Mouse (Mus musculus): ENCODE results near the gene Spsb4.
"Not testable (repeated sequence)": the region's sequence is repeated elsewhere in the genome, so short reads cannot be mapped to it uniquely, and the experiment has no call there.

Spsb4 gene

DNA sequence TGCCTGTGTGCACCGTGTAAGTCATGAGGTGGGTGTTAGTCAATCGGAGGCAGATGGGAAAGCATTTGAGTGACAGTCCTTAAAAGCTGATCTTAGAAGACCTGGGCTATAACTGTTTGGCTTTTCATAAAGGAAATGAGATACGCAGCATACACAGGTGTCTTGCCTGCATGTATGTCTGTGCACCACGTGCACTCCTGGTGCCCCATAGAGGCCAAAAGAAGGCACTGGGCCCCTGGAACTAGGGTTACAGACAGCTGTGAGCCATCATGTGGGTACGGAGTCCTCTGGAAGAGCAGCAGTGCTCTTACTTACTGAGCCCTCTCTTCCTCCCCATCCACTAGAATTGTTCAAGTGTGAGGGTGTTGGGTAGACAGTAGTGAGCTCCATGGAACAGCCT is 70.1 kb downstream of the Spsb4 start:
- no peak for DNase-seq (ENCODE audit: low read depth)

DNA sequence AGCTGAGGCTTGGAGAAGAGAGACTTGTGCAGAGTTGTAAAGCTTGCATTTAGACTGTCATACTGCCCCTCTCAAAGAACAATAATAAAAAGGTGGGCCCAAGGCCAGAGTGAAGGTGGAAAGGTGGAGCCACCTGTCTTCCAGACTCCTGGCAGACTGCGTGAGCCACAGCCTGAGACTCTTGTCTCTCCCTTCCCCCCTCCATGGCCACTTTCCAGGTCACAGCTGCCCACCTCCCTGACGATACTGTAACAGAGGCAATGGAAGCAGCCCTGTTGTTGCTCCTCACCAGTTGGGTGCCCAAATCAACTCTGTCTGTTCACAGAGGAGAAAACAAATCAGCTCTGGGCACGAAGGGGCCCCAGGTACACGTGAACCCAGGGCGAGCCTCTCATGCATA is 71.5 kb downstream of the Spsb4 start:
- no peak for DNase-seq (ENCODE audit: low read depth)

DNA sequence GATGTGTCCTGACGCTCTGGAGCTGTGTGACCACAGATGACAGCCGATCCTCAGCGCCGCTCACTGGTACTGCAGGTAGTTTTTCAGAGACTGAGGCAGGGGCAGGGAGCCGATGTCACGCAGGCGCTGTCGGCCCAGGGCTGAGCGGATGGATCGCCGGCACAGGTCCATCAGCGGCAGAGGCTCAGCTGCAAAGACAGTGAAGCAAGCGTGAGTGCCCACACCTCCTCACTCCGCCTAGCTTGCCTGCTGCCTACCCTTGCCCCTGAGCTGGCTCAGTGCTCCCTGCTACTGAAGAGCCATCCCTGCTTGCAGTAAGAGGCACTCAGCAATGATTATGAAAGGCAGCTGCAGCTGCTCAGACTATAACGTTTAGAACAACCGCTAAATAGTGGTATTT is 74.1 kb downstream of the Spsb4 start:
- no peak for DNase-seq (ENCODE audit: low read depth)

DNA sequence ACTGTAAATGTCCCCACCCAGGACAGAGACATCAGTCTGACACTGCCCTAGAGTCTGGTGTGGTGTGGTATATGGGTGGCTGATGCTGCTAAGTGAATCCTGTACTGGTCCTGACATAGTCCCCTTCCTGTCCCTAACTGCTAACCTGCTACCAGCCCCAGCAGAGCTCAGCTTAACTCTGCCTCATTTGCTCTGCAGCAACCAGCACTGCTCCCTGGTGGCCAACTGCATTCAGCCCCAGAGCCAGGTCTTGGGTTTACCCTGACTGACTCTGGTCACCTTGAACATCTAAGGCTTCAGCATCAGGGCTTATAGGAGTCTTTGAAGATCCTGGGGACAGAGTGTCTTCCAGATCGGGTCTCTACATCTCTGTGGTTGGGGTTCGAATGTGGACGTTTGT is 75.7 kb downstream of the Spsb4 start:
- no peak for DNase-seq (ENCODE audit: low read depth)

DNA sequence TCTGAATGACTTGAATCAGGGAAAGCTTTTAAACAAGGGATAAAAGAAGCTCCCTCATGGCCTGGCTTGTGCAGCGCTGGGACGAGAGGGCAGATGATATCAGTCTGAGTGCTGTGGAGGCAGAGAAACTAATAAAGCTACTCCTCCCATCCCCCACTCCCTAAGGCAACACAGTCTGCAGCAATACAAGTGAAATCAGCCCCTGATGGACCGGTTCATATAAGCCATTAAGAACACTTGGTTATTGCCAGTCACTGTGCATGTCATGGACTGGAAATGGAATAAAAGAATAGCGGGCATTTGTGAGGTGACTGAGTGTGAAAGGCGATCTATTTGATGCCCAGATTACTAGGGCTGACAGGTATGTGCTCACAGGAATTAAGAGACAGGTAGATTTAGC is 79.8 kb downstream of the Spsb4 start:
- no peak for DNase-seq (ENCODE audit: low read depth)

DNA sequence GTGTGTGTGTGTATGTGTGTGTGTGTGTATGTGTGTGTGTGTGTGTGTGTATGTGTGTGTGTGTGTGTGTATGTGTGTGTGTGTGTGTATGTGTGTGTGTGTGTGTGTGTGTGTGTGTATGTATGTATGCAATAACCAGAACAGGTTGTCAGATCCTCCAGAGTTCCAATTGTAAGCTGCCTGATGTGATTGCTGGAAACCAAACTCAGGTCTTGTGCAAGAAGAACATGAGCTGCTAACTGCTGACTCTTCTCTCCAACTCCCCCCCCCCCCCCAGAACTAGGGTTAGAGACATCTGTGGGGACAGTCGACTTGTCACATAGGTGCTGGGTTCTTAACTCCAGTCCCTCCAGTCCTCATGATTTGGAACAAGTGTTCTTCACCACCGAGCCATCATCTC is 82.2 kb downstream of the Spsb4 start:
- DNase-seq (ENCODE audit: low read depth), result not testable (repeated sequence)

DNA sequence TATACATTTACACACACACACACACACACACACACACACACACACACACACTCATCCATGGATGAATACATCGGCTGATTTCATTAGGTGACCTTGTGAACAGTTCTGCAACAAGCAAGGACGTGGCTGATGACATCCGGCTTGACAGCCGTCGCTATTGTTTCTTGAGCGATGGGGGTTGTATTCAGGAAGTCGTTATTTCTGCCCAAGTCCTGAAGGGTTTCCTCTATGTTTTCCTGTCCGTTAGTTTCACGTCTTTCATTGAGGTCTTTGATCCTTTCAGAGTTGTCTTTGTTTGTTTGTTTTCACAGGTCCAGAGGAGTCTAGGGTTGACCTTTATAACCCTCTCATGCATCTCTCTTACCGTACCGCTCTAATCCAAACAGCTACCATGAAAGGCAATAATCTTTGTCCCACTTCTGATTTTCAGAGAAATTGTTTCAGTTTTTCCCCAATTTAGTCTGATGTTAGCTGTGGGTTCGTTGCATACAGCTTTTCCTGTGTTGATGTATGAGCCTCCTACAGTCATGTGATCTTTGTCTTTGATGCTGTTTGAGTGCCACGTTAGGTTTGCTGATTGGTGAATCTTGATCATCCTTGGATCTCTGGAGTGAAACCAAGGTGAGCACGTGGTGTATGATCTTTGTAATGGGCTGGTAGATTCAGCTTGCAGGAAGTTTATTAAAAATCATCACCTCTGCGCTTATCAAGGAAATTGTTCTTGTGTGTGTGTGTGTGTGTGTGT is 82.9 kb downstream of the Spsb4 start:
- no peak for DNase-seq (ENCODE audit: low read depth)

DNA sequence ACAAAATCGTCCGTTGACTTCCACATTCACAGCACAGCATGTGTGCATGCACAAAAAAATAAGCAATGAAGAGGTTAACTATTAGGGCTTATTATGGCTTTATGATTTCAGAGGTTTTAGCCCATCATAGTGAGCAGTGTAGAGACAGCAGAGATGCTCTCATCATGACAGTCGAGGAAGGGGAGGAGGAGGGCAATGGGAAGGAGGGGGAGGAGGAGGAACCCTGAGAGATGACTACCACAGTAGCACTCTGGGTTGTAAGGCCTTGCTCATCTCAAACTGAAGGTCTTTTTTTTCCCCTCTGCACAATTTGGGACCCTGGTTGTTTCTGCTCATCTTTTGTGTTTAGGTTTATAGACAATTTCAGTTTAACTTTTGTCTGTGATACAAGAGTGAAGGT is 83.8 kb downstream of the Spsb4 start:
- DNase-seq (ENCODE audit: low read depth), result no peak

DNA sequence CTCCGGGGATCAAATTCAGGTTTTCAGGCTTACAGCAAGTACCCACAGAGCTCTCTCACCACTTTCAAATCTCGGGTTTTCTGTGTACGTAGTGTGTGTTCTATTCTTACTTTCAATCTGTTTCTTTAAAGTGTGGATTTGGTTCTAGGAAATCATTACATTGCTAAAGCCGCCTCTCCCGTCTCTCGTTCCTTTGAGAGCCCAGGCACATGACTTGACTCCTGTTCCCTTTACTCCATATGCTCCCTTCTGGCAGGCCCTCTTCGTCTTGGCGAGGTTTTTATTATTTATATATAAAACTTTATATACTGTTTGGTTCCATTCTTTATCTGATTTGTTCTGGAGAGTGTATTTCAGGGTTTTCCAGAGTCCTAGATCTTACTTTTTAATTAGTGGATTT is 85.9 kb downstream of the Spsb4 start:
- DNase-seq (ENCODE audit: low read depth), result no peak

DNA sequence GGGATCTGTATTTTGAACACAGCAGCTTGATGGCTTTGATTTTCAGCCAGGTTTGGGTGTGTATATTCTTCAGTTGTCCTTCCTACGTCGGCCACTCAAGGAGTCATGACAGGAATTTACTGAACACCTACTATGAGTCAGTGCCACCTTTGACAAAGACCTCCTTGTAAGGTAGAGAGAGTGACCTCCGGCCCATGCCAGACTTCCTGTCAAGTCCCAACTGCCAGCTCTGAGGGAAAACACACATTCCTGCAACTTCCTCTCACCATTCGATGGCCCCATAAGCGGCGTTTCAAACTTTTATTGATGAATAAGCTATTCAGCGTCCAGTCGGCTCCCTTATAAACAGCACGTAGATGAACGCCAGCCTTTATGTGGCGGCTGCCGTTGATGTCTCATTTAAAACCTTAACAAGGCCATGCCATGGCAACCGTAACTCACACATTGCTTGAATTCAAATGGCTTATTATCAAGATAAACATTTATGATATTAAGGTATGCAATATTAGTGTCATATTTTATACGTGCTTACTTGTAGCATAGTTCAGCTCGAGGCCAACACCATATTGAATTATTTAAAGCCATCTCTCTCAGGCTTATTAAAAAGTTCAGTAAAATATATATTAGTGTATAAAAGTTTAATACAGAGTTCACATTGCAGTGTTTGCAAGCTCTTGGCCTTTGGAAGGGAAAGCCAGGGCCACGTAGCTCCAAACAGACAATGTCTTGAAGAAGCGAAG is 94.9 kb downstream of the Spsb4 start:
- no peak for DNase-seq (ENCODE audit: low read depth)

DNA sequence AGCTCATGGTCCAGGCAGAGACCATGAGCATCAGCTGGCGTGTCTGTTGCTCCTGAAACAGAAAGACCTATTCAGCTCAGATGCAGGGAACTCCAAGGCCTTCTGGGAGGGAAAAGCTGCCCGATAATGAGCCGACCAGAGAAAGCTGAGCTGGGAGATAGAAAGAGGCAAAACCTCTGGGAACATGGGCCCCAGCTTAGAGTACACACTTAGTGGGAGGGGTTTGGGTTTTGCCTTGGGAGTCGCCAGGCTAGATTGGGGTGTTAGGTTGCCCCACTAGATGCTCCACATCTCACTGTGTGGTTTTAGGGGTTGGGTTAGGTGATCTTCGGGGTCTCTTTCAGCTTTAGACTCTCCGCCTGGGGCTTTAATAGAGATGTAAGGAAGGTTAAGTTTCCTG is 95.5 kb downstream of the Spsb4 start:
- no peak for DNase-seq (ENCODE audit: low read depth)

DNA sequence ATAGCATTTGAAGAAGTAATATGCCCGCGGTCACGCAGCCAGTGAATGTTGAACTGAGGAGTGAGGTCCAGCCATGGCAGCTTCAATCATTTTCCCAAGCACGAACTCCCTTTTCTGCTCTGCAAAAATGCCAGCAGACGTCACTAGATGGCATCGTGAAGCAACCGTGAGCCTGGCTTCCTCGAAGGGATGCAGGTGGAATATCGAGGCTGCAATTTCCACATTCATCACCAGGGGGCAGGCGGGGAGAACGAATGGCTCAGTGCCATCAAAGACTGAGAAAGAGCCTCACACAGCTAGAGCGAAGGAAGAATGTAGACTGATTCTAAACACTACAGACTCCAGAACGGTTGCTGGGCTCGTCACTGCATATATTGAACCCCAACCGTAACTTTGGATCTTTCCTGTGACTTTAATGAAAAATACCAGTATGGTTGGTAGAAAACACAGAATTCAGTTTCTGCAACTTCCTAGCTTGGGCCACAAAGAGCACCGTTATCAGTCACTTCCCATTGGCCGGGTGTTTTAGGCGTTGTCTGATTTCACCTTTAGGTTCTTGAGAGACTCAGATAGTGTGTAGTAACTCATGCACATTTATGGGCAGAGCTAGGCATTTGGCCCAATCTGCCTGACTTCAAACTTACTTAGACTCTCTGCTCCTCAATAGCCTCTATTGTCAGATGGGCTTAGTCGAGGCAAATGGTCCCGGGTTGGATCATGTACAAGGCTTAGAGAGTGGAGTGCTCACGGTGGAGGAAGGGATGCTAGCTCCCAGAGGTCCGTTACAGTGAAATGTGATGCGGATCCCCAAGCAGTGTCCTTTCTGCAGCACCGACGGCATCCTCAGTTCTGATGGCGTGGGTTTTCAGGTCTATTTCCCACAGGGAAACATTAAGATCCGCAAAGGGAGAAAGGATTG is 101.8 kb downstream of the Spsb4 start:
- peak; percentile 55 for DNase-seq (ENCODE audit: low read depth)

DNA sequence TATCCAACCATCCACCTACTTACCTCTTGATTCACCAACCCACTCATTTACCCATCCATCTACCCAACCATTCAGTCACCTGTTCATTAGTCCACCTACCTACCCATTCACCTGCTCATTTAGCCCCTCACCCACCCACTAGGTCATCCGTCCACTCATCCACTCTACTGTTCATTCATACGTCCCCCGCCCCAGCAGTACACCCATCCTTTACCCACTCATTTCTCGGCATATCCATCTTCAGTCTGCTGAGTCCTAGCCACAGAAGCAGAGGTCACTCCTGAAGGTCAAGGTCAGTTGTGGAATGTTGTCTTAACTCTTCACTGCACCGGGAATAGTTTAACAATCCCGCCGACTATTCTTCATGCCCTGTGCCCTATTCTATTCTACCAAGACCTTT is 102.6 kb downstream of the Spsb4 start:
- DNase-seq (ENCODE audit: low read depth), result no peak

DNA sequence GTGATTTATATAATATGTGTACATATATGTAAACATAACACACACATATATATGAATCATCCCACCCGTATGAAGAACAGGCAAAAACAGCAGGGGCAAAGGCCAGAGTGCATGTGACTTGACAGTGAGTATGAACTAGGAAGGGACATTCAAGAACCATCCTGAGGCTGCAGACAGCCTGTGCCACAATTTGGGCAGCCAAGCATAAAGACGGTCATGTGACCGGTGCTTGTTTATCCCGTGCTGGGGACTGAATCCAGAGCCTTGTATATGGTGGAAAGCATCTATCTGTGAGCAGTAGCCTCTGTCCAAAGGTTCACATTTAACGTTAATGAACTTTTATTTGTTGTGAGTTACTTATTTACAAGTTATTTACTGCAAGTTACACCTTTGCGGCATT is 103.8 kb downstream of the Spsb4 start:
- DNase-seq (ENCODE audit: low read depth), result no peak

DNA sequence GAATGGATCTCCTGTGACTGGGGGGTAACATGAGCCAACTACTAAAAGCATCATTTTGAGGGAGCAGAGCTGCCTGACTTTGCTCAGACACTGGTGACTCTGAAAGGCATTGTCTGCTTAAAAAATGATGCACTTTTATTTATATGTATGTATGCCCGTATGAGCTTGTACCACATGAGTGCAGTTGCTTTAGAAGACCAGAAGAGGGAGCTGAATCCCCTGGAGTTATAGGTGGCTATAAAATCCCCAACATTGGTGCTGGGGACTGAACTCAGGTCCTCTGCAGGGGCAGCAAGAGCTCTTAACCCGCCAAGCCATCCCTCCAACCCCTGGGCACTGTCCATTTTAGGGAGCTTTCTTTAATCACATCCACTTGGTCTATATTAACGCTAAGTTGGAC is 104.6 kb downstream of the Spsb4 start:
- no peak for DNase-seq (ENCODE audit: low read depth)

DNA sequence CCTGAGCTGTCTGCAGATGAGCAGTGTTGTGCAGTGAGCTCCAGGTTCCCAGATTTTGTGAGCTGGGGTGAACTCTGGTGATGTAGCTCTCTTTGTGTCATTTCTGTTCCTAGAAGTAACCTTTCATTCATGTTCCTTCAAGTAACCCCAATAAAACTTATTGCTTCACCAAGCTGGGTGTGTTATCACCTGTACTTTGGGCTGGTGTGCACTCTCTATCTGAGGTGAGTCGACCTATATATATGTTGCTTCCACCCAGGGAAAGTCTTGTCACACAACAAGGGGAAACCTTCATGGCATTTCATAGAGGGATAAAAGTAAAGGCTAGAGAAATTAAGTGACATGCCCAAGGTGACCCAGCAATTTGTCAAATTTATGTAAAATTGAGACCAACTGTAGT is 109.1 kb downstream of the Spsb4 start:
- DNase-seq (ENCODE audit: low read depth), result no peak

DNA sequence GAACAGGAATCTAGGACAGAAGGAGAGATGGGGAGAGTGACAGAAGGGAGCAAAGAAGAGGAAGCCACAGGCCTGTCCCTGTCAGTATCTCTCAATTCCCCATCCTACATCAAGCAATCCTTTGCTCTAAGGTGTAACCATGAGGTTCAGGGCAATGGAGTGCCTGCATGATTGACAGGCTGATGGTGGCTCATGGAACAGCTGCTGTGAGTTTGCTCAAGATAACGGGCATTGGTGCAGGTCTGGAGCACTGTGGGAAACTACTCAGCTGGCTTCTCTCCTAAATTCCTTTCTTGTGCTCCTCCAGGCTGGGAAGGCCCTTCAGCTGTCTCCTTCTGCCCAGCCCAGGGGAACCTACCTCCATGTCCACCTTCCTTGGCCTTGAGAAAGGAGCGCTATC is 109.9 kb downstream of the Spsb4 start:
- DNase-seq (ENCODE audit: low read depth), result no peak

DNA sequence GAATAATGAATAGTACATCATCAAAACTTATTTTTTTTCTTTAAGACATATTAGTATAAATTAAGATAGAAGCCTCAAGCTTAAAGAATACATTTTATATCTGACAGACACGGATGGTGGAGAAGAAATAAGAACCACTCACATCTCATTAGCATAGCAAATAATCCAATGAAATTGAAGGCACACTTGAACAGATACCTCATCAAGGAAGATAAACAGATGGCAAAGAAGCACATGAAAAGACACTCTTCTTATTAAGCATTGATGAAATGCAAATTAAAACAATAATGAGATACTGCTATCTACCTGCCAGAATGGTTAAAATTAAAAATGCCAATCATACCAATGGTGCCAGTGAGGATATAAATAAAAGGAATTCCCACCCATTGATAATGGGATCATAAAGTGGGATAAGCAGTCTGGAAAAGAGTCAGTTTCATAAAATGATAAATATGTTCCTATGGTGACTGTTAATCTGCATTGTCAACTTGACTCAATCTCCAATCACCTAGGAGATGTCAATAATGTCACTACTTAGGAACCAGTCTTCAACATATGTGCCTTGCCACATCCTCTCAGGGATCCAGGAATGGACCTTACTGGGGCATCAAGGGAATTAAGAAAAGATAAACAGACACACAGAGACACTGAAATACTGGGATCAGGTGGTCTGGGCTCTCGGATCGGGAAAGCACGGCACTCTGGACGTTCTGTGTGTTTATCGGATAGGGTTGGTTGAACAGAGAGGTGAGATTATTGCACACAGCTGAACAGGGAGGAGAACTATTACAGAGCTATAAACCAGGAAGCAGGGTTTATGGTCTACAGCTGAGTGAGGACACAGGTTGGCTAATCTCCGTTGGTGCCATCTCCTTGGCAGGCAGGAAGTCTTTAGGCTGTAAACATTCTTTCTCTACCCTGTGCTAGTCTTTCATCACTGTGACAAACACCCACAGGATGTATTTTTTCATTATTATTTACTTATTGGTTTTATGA is 114.0 kb downstream of the Spsb4 start:
- DNase-seq (ENCODE audit: low read depth), result no peak

DNA sequence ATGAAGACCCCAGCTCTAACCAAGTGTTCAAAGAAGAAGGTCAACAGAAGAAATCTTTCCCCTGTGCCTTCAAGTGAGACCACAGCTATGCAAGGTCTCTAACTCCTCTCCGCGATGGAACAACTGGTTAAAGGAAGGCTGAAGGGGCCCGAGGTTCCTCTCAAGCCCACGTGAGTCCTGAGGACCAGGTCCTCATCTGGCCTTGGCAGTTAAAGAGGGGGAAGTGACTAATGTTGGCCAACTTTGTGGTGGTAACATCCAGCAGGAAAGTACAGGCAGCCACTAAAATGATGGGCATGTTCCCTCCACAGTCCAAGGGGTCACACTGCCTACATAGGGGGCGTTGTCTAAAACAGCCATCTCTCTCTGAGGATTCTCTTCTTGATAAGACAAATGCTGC is 118.9 kb downstream of the Spsb4 start:
- DNase-seq (ENCODE audit: low read depth), result no peak

DNA sequence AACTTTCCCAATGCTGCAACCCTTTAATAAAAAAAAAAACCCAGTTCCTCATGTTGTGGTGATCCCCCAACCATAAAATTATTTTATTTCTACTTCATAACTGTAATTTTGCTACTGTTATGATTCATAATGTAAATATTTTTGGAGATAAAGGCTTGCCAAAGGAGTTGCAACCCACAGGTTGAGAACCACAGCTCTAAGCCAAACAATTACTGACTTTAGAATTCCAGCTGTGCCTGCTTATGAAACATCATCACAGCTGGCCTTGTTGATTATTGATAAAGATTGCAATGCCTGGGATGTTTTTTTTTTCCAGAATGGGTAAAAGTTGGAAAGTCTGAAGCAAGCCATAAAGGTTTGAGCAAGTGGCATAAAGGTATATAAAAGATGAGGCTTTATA is 119.6 kb downstream of the Spsb4 start:
- DNase-seq (ENCODE audit: low read depth), result no peak

DNA sequence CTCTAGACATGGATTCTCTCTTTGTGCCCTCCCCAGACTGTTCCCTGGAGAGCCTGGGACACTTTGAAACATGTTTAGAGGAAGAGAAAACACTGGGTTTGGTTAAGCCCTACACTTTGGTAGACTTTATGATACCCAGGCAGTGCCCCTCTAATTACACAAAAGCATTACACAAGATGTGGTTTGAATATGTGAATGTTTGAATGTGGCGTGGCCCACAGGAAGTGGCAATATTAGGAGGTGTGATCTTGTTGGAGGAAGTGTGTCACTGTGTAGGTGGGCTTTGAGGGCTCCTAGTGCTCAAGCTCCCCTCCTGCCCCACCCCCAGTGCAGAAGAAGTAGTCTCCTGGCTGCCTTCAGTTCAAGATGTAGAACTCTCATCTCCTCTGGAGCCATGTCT is 122.0 kb downstream of the Spsb4 start:
- DNase-seq (ENCODE audit: low read depth), result no peak

DNA sequence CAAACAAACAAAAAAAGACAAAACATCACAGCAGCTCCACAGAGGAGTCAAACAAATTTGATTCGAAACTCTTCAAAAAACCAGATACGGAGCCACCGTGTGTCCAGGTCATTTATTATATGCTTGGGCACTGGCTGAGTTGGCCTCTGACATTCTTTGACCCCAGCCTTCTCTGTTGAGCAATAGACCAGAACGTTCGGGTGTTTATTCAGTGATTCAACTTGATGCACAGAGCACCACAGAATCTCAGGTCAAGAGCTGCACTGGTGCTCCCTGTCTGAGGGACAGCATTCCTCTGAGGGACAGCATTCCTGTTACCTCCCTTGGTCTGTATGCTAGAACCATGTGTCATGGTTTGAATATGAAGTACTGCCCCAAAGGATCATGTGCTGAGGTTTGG is 125.1 kb downstream of the Spsb4 start:
- no peak for DNase-seq (ENCODE audit: low read depth)
